9 mouse cellular contexts compared by ENCODE assay signal in the genomic region with DNA sequence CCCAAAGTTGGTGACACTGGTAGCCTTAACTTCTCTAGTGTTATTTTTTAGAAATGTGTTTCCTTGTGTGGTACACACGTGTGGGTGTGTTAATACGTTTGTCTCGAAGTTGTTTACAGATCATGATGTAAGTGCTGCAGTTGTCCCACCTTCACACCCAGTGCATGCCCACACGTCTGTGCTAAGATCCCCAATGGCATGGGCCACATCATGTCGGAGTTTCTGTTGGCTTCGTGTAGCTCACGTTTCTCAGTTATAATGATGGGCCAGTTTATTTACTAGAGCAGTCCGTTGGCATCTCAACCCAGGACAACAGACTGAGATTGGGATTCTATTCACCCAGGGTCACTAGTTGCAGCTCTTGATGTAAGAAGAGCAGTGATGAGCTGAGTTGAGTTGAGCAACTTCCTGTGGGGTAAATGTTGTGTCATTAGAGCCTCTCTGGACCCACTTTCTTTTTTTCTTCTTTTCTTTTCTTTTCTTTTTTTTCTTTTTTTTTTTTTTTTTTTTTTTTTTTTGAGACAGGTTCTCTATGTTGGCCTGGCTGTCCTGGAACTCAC. TPM values are rescaled to one million over a fixed set of nuclear protein-coding genes. Genes with fewer than 3 reads are reported as not detected.
DNase-seq lines count a peak whose midpoint lies in the region; ATAC-seq and TF ChIP-seq lines count a peak whose summit lies in the region.
"Had no signal": no experiment of that assay in that cellular context is flagged by ENCODE, and none has a peak within 500 bp of the region (broad histone marks: within the 10 kb centered on the region; RNA-seq: fewer than 3 reads in every experiment).

No protein-coding gene starts in this region.

- H3K9me3 ChIP-seq in kidney, embryonic 15.5 days (replicated peaks) = no peaks in the 10 kb centered on the region
- no peaks in the 10 kb centered on the region for H3K9me3 ChIP-seq in heart, postnatal 0 days (replicated peaks; ENCODE audit: control insufficient read depth, low read length)
- H3K9me3 ChIP-seq in midbrain, embryonic 15.5 days = no peaks in the 10 kb centered on the region

- peak overlapping the region; percentile 88 for H3K4me3 ChIP-seq in kidney, embryonic 15.5 days (replicated peaks)
- no peak overlapping the region for H3K4me3 ChIP-seq in kidney, adult 2 months (ENCODE audit: insufficient read depth, low read depth, low read length)
- H3K4me3 ChIP-seq in brown adipose tissue, adult 24 weeks (ENCODE audit: insufficient read depth, low read depth, low read length) = 0 out of 2 replicates have a peak overlapping the region, but pooled peaks have one; percentile 7
- H3K4me3 ChIP-seq in heart, postnatal 0 days (ENCODE audit: low read depth, low read length) = peak overlapping the region; percentile 72; the same call in 1 of the 2 replicates
- H3K4me3 ChIP-seq in midbrain, embryonic 15.5 days = peak overlapping the region; percentile 22; the same call in 1 of the 2 replicates

- ATAC-seq in kidney, embryonic 15.5 days (replicated peaks; ENCODE audit: low FRiP score) = no peak
- no peak for ATAC-seq in heart, postnatal 0 days (ENCODE audit: insufficient read depth, low read depth)
- no peak for ATAC-seq in midbrain, embryonic 15.5 days (replicated peaks)

- H3K4me1 ChIP-seq in kidney, embryonic 15.5 days = peaks cover 25% of the 10 kb centered on the region
- peaks cover 3% of the 10 kb centered on the region; the same call in 1 of the 2 replicates for H3K4me1 ChIP-seq in kidney, adult 2 months (ENCODE audit: control insufficient read depth, insufficient read depth, low read length)
- H3K4me1 ChIP-seq in brown adipose tissue, adult 24 weeks (ENCODE audit: control insufficient read depth, insufficient read depth, insufficient read length, low read length) = 0 out of 2 replicates have a peak, but pooled peaks cover 5% of the 10 kb centered on the region
- H3K4me1 ChIP-seq in heart, postnatal 0 days (ENCODE audit: control insufficient read depth, insufficient read depth) = peaks cover 5% of the 10 kb centered on the region
- H3K4me1 ChIP-seq in midbrain, embryonic 15.5 days = peaks cover 28% of the 10 kb centered on the region

- H3K27ac ChIP-seq in kidney, embryonic 15.5 days = no peak overlapping the region
- H3K27ac ChIP-seq in kidney, adult 2 months (ENCODE audit: insufficient read depth, low read depth, low read length) = no peak overlapping the region
- no peak overlapping the region for H3K27ac ChIP-seq in brown adipose tissue, adult 24 weeks (replicated peaks; ENCODE audit: low read depth, low read length)
- no peak overlapping the region for H3K27ac ChIP-seq in heart, postnatal 0 days (ENCODE audit: low read depth)
- H3K27ac ChIP-seq in midbrain, embryonic 15.5 days = no peak overlapping the region

- TF ChIP-seq POLR2A in kidney, adult 2 months (IDR thresholded peaks at IDR 0.05; ENCODE audit: low read depth, low read length) = no peak

- peak overlapping the region; percentile 86 for H3K4me2 ChIP-seq in kidney, embryonic 15.5 days
- H3K4me2 ChIP-seq in heart, postnatal 0 days (ENCODE audit: low read depth, low read length) = peak overlapping the region; percentile 86
- peak overlapping the region; percentile 68 for H3K4me2 ChIP-seq in midbrain, embryonic 15.5 days

- H3K9ac ChIP-seq in kidney, embryonic 15.5 days = no peak overlapping the region
- H3K9ac ChIP-seq in heart, postnatal 0 days (replicated peaks; ENCODE audit: low read depth, low read length) = no peak overlapping the region
- no peak overlapping the region for H3K9ac ChIP-seq in midbrain, embryonic 15.5 days

- no peak for TF ChIP-seq CTCF in kidney, adult 2 months (conservative IDR thresholded peaks at IDR 0.05; ENCODE audit: insufficient read depth, insufficient read length, low read depth, low read length)
- TF ChIP-seq CTCF in heart, postnatal 0 days (IDR thresholded peaks at IDR 0.05; ENCODE audit: low read depth) = no peak

- no peaks in the 10 kb centered on the region for H3K27me3 ChIP-seq in kidney, embryonic 15.5 days
- H3K27me3 ChIP-seq in kidney, adult 2 months (replicated peaks; ENCODE audit: control insufficient read depth, insufficient read depth, low read length) = no peaks in the 10 kb centered on the region
- no peaks in the 10 kb centered on the region for H3K27me3 ChIP-seq in heart, postnatal 0 days (ENCODE audit: control insufficient read depth, insufficient read depth, low read length)
- H3K27me3 ChIP-seq in midbrain, embryonic 15.5 days (replicated peaks) = no peaks in the 10 kb centered on the region

- H3K36me3 ChIP-seq in kidney, embryonic 15.5 days = peaks cover 8% of the 10 kb centered on the region; the same call in 1 of the 2 replicates
- no peaks in the 10 kb centered on the region for H3K36me3 ChIP-seq in kidney, adult 2 months (ENCODE audit: control insufficient read depth, insufficient read depth, low read length)
- no peaks in the 10 kb centered on the region for H3K36me3 ChIP-seq in heart, postnatal 0 days (replicated peaks; ENCODE audit: control insufficient read depth, insufficient read depth, low read length)
- H3K36me3 ChIP-seq in midbrain, embryonic 15.5 days (replicated peaks) = no peaks in the 10 kb centered on the region

- DNase-seq in kidney, adult 2 months = no peak
- DNase-seq in heart, postnatal 0 days (ENCODE audit: low spot score) = no peak
- DNase-seq in c-Kit-positive CD71-positive TER-119-positive erythroid progenitor cells, embryonic 14.5 days (ENCODE audit: low spot score) = no peak
- DNase-seq in frontal cortex, postnatal 10 days (ENCODE audit: low spot score in 2 of 2) = no peak
- no peak for DNase-seq in cerebellum, adult 11-12 months
- DNase-seq: cerebellum, adult 9-10 months had no signal

- no peak for TF ChIP-seq EP300 in heart, postnatal 0 days (IDR thresholded peaks at IDR 0.05; ENCODE audit: low read depth)

- 71% methylated on average over 8 of the region's 8 CpGs for WGBS in kidney, embryonic 15.5 days
- WGBS in kidney, adult 2 months = 63% methylated on average over 8 of the region's 8 CpGs
- 70% methylated on average over 8 of the region's 8 CpGs for WGBS in heart, postnatal 0 days
- WGBS in midbrain, embryonic 15.5 days = 82% methylated on average over 8 of the region's 8 CpGs

RNA-seq across cellular contexts. Expression of gene Rap2a, which starts 2.2 kb away (rescaled TPM):
- 14.6 and 16.2 TPM in 2 replicates for polyA plus RNA-seq in kidney, embryonic 15.5 days (2015; fragmentation: Nextera tagmentation; extraction: Ambion mirVana)
- polyA plus RNA-seq in kidney, adult 2 months (2012; rRNA removed) = 9.7 and 12.4 TPM in 2 replicates
- 7.9 and 9.5 TPM in 2 replicates for polyA plus RNA-seq in brown adipose tissue, adult 24 weeks (2012; ENCODE audit: insufficient read depth, insufficient read length, missing spikeins)
- total RNA-seq in heart, postnatal 0 days (2014; rRNA removed; ENCODE audit: low replicate concordance) = 15.2 and 21.6 TPM in 2 replicates
- polyA plus RNA-seq in heart, postnatal 0 days (2015; fragmentation: Nextera tagmentation; extraction: Ambion mirVana) = 8.3 and 8.6 TPM in 2 replicates
- polyA plus RNA-seq in midbrain, embryonic 15.5 days (2015; fragmentation: Nextera tagmentation; extraction: Ambion mirVana) = 24.1 and 26.7 TPM in 2 replicates
